Mouse (Mus musculus) gastrocnemius, postnatal 10 days (tissue): ENCODE measurements around the gene 2900011O08Rik. TPM values are rescaled to one million over a fixed set of nuclear protein-coding genes. Genes with fewer than 3 reads are reported as not detected.
"Not testable (repeated sequence)": the region's sequence is repeated elsewhere in the genome, so short reads cannot be mapped to it uniquely, and the experiment has no call there.

ENCODE experiments used
- DNase-seq: peaks from one replicate; pipeline ENCODE4 v3.0.0; 2021; ENCODE audit warnings: mixed read lengths
- total RNA-seq, 2 experiments: library from RNA; stranded (reverse); gene quantifications; 2 replicates each; pipeline ENCODE4 v1.2.3; 2021

2900011O08Rik gene
- total RNA-seq, 2 experiments from 2014 or later: 0.43 to 0.63 TPM

- DNase-seq: not testable (repeated sequence)
These were observed 82.3 kb downstream of the 2900011O08Rik start for GRCm38 (mm10) chr16:14068701-14069100.

- no peak for DNase-seq
These were observed 84.2 kb downstream of the 2900011O08Rik start for GRCm38 (mm10) chr16:14070471-14071169.

- no peak for DNase-seq
These were observed 96.5 kb downstream of the 2900011O08Rik start for GRCm38 (mm10) chr16:14082925-14083324.

GRCm38 (mm10) chr16:14088249-14088648, 101.8 kb downstream of the 2900011O08Rik start:
- no peak for DNase-seq

GRCm38 (mm10) chr16:14089296-14089695, 102.9 kb downstream of the 2900011O08Rik start:
- DNase-seq: no peak

GRCm38 (mm10) chr16:14091771-14092170, 105.4 kb downstream of the 2900011O08Rik start:
- no peak for DNase-seq

GRCm38 (mm10) chr16:14105891-14106290, 119.5 kb downstream of the 2900011O08Rik start:
- DNase-seq: no peak

GRCm38 (mm10) chr16:14109651-14110230, 123.3 kb downstream of the 2900011O08Rik start:
- no peak for DNase-seq

- DNase-seq: no peak
These were observed 124.5 kb downstream of the 2900011O08Rik start for GRCm38 (mm10) chr16:14110922-14111321.

GRCm38 (mm10) chr16:14112133-14112532, 125.7 kb downstream of the 2900011O08Rik start:
- DNase-seq: no peak

GRCm38 (mm10) chr16:14112742-14113141, 126.3 kb downstream of the 2900011O08Rik start:
- DNase-seq: no peak

- DNase-seq: no peak
These were observed 130.9 kb downstream of the 2900011O08Rik start for GRCm38 (mm10) chr16:14117299-14117698.

- DNase-seq: no peak
These were observed 134.5 kb downstream of the 2900011O08Rik start for GRCm38 (mm10) chr16:14120941-14121340.

- no peak for DNase-seq
These were observed 135.2 kb downstream of the 2900011O08Rik start for GRCm38 (mm10) chr16:14121563-14121962.

- no peak for DNase-seq
These were observed 136.2 kb downstream of the 2900011O08Rik start for GRCm38 (mm10) chr16:14122586-14122985.

- no peak for DNase-seq
These were observed 137.5 kb downstream of the 2900011O08Rik start for GRCm38 (mm10) chr16:14123901-14124300.

GRCm38 (mm10) chr16:14124709-14125108, 138.3 kb downstream of the 2900011O08Rik start:
- DNase-seq: no peak

GRCm38 (mm10) chr16:14125253-14125652, 138.8 kb downstream of the 2900011O08Rik start:
- DNase-seq: no peak

- no peak for DNase-seq
These were observed 142.6 kb downstream of the 2900011O08Rik start for GRCm38 (mm10) chr16:14128977-14129376.

GRCm38 (mm10) chr16:14130796-14131195, 144.4 kb downstream of the 2900011O08Rik start:
- no peak for DNase-seq

GRCm38 (mm10) chr16:14131376-14131775, 145.0 kb downstream of the 2900011O08Rik start:
- no peak for DNase-seq

- DNase-seq: no peak
These were observed 145.4 kb downstream of the 2900011O08Rik start for GRCm38 (mm10) chr16:14131838-14132237.

GRCm38 (mm10) chr16:14135014-14135413, 148.6 kb downstream of the 2900011O08Rik start:
- DNase-seq: no peak
